Mouse (Mus musculus): ENCODE data around the gene Fbxl15.
A peak's percentile ranks its signal among the peaks of the same experiment; 100 is the strongest.

The Fbxl15 gene

DNA sequence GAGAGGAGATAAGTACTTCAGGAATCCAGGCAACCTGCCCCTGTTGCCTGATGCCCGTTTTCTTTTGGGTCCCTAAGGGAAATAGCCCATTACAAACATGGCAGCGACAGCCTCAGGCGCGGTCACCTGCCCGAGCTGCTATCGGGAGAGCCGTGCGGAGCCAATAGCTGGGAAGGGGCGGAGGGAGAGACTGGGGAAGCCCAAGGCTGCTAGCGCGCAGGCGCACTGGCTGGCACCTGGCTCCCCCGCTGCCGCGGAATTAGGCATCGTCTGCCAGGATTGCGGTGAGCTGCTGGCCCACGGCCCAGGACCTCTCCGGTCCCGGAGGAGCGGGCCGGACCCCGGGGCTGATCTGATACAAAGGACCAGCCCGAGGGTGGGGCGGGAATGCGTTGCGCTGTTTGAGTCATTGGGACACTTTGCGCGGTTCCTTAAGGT, 28.7 kb downstream of the Fbxl15 start:
- peaks cover 4% of the 10 kb centered on the region; the same call in 1 of the 2 replicates for H3K36me3 ChIP-seq (ENCODE audit: insufficient read depth, low read length)
- peak overlapping the region; percentile 85 for H3K4me3 ChIP-seq (replicated peaks; ENCODE audit: low read length)
- TF ChIP-seq NANOG (IDR thresholded peaks at IDR 0.05; ENCODE audit: borderline replicate concordance, low read length) (no peak), POU5F1 (IDR thresholded peaks at IDR 0.05; ENCODE audit: borderline replicate concordance, low read length) (no peak), CTCF (conservative IDR thresholded peaks at IDR 0.05; ENCODE audit: low read length) (no peak)
- peaks cover 17% of the 10 kb centered on the region for H3K27me3 ChIP-seq (ENCODE audit: insufficient read depth, low read length)
- H3K9me3 ChIP-seq (ENCODE audit: low read length), result no peaks in the 10 kb centered on the region
- H3K4me1 ChIP-seq (replicated peaks; ENCODE audit: low read depth, low read length), result peaks cover 43% of the 10 kb centered on the region

DNA sequence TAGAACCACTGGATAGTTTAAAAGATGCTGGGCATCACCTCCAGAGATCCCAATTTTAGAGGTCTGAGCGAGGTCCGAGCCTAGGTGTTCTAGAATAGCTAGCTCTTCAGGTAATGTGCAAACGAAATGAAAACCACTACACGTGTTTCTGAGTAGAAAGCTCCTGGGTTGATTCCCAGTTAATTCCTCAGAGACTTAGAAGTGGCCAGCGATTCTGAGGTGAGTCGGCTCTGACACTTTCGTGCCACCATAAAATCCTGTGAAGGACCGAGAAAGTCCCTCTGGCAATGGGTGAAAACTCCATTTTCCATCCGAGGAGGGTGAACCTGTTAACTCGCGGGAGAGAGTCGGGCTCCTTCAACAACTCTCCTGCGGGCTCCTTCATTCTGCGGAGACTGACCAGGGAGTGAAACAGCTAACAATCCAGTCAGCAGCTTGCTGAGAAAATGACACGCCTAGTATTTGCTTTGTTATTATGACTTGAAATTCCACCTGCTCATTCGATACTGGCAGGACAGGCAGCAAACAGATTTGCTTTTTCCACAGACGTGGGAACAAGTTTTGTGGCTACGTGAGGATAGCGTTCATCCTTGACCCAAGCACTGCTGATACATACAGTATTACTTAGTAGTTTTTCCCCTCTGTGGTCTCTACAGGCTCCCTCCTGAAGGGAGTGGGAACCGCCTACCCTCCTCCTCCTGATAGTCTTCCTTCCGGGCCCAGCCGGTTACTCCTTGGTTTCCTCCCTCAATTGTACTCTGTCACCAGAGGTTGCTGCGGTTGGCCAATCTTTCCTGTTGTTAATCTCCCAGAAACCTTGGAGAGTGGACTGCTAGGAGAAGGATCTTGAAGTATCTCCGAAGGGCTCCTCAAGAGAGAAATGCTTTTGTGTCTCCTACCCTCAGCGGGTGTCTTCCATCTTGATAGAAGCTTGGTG, 29.6 kb downstream of the Fbxl15 start:
- peaks cover 51% of the 10 kb centered on the region for H3K4me1 ChIP-seq (replicated peaks; ENCODE audit: low read depth, low read length)
- peaks cover 9% of the 10 kb centered on the region for H3K27me3 ChIP-seq (ENCODE audit: insufficient read depth, low read length)
- peaks cover 4% of the 10 kb centered on the region; the same call in 1 of the 2 replicates for H3K36me3 ChIP-seq (ENCODE audit: insufficient read depth, low read length)
- no peaks in the 10 kb centered on the region for H3K9me3 ChIP-seq (ENCODE audit: low read length)
- H3K4me3 ChIP-seq (replicated peaks; ENCODE audit: low read length), result peak overlapping the region; percentile 85
- TF ChIP-seq CTCF (conservative IDR thresholded peaks at IDR 0.05; ENCODE audit: low read length) (no peak), NANOG (IDR thresholded peaks at IDR 0.05; ENCODE audit: borderline replicate concordance, low read length) (no peak), POU5F1 (IDR thresholded peaks at IDR 0.05; ENCODE audit: borderline replicate concordance, low read length) (no peak)

DNA sequence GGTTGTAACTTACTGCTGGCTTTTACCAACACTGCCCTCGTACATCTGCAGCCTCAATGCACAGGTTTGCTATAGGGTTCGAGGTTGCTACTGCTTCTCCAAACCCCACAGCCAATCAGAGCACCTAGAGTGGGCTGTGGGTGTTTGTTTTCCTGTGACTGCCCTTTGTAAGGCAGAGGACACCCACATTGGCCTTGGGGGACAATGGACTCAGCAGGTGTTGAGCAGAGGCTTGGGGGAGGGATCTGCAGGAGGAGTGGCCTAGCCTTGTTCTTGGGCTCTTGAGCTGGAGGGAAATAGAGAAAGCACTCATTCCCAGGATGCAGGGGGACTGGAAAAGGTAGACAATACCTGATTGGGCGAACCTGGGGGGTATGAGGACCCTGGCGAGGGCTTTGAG, 30.4 kb downstream of the Fbxl15 start:
- Histone ChIP-seq H3K4me3 (replicated peaks; ENCODE audit: low read length) (peak overlapping the region; percentile 85), H3K36me3 (ENCODE audit: insufficient read depth, low read length) (peaks cover 4% of the 10 kb centered on the region; the same call in 1 of the 2 replicates), H3K4me1 (replicated peaks; ENCODE audit: low read depth, low read length) (peaks cover 58% of the 10 kb centered on the region), H3K9me3 (ENCODE audit: low read length) (no peaks in the 10 kb centered on the region), H3K27me3 (ENCODE audit: insufficient read depth, low read length) (peaks cover 7% of the 10 kb centered on the region; the same call in 1 of the 2 replicates)
- peak; percentile 43; the same call in 1 of the 2 replicates for TF ChIP-seq NANOG (IDR thresholded peaks at IDR 0.05; ENCODE audit: borderline replicate concordance, low read length)
- TF ChIP-seq CTCF (conservative IDR thresholded peaks at IDR 0.05; ENCODE audit: low read length), result no peak
- TF ChIP-seq POU5F1 (IDR thresholded peaks at IDR 0.05; ENCODE audit: borderline replicate concordance, low read length), result no peak

- H3K27me3 ChIP-seq (ENCODE audit: insufficient read depth, low read length), result 0 out of 2 replicates have a peak, but pooled peaks cover 2% of the 10 kb centered on the region
- TF ChIP-seq NANOG (IDR thresholded peaks at IDR 0.05; ENCODE audit: borderline replicate concordance, low read length) (no peak), POU5F1 (IDR thresholded peaks at IDR 0.05; ENCODE audit: borderline replicate concordance, low read length) (no peak), CTCF (conservative IDR thresholded peaks at IDR 0.05; ENCODE audit: low read length) (no peak)
- no peak overlapping the region for H3K4me3 ChIP-seq (replicated peaks; ENCODE audit: low read length)
- H3K4me1 ChIP-seq (replicated peaks; ENCODE audit: low read depth, low read length), result peaks cover 54% of the 10 kb centered on the region
- peaks cover 7% of the 10 kb centered on the region; the same call in 1 of the 2 replicates for H3K36me3 ChIP-seq (ENCODE audit: insufficient read depth, low read length)
- H3K9me3 ChIP-seq (ENCODE audit: low read length), result no peaks in the 10 kb centered on the region
These were observed 34.1 kb downstream of the Fbxl15 start for GRCm38 (mm10) chr19:46362104-46362503.

GRCm38 (mm10) chr19:46363294-46364009, 35.5 kb downstream of the Fbxl15 start:
- Histone ChIP-seq H3K27me3 (ENCODE audit: insufficient read depth, low read length) (no peaks in the 10 kb centered on the region), H3K4me1 (replicated peaks; ENCODE audit: low read depth, low read length) (peaks cover 52% of the 10 kb centered on the region), H3K4me3 (replicated peaks; ENCODE audit: low read length) (peak overlapping the region; percentile 41), H3K36me3 (ENCODE audit: insufficient read depth, low read length) (peaks cover 16% of the 10 kb centered on the region; the same call in 1 of the 2 replicates), H3K9me3 (ENCODE audit: low read length) (no peaks in the 10 kb centered on the region)
- TF ChIP-seq POU5F1 (IDR thresholded peaks at IDR 0.05; ENCODE audit: borderline replicate concordance, low read length) (no peak), CTCF (conservative IDR thresholded peaks at IDR 0.05; ENCODE audit: low read length) (no peak), NANOG (IDR thresholded peaks at IDR 0.05; ENCODE audit: borderline replicate concordance, low read length) (no peak)

DNA sequence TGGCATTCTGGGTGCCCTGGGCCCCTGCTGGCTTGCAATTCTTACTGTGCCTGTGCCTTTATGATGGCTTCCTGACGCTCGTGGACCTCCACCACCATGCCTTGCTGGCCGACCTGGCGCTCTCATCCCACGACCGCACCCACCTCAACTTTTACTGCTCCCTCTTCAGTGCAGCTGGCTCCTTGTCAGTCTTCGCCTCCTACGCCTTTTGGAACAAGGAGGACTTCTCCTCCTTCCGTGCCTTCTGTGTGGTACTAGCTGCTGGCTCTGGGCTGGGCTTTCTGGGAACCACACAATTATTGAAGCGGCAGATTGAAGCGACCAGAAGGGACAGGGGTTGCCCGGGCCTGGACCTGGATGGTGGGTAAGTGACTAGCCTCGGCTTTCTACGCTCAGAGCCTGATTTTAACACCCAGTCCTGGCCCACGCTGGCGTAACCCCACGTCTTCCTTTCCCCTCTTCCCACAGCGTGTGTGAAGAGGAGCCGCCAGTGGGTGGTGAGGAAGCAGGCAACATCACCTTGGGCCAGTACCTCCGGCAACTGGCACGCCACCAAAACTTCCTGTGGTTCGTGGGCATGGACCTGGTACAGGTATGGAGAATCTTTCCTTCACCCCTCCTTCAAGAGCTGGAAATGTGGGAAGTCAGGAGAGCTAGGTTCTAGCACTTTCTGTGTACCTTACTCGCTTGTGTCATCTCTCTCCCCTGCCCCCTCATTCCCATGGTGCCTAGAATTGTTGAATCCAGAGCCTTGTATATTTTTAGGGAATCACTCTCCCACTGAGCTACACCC, 40.0 kb downstream of the Fbxl15 start:
- no peaks in the 10 kb centered on the region for H3K27me3 ChIP-seq (ENCODE audit: insufficient read depth, low read length)
- H3K36me3 ChIP-seq (ENCODE audit: insufficient read depth, low read length), result peaks cover 36% of the 10 kb centered on the region
- no peaks in the 10 kb centered on the region for H3K9me3 ChIP-seq (ENCODE audit: low read length)
- H3K4me3 ChIP-seq (replicated peaks; ENCODE audit: low read length), result no peak overlapping the region
- peaks cover 19% of the 10 kb centered on the region for H3K4me1 ChIP-seq (replicated peaks; ENCODE audit: low read depth, low read length)
- no peak for TF ChIP-seq POU5F1 (IDR thresholded peaks at IDR 0.05; ENCODE audit: borderline replicate concordance, low read length)
- no peak for TF ChIP-seq NANOG (IDR thresholded peaks at IDR 0.05; ENCODE audit: borderline replicate concordance, low read length)
- no peak for TF ChIP-seq CTCF (conservative IDR thresholded peaks at IDR 0.05; ENCODE audit: low read length)

- Histone ChIP-seq H3K36me3 (ENCODE audit: insufficient read depth, low read length) (peaks cover 41% of the 10 kb centered on the region), H3K9me3 (ENCODE audit: low read length) (no peaks in the 10 kb centered on the region), H3K27me3 (ENCODE audit: insufficient read depth, low read length) (no peaks in the 10 kb centered on the region), H3K4me3 (replicated peaks; ENCODE audit: low read length) (no peak overlapping the region), H3K4me1 (replicated peaks; ENCODE audit: low read depth, low read length) (peaks cover 14% of the 10 kb centered on the region)
- TF ChIP-seq NANOG (IDR thresholded peaks at IDR 0.05; ENCODE audit: borderline replicate concordance, low read length) (no peak), CTCF (conservative IDR thresholded peaks at IDR 0.05; ENCODE audit: low read length) (peak; percentile 39), POU5F1 (IDR thresholded peaks at IDR 0.05; ENCODE audit: borderline replicate concordance, low read length) (no peak)
These were observed 41.2 kb downstream of the Fbxl15 start for GRCm38 (mm10) chr19:46369204-46369603.

All from E14TG2a.4 (cell line).